Mouse (Mus musculus) E14TG2a.4 (cell line): ENCODE data around the gene Pef1.

Experiments used
- H3K27me3 ChIP-seq: 2 replicates; pipeline ENCODE4 v1.6.1; 2014; ENCODE audit warnings: low read length, control low read depth; ENCODE audit not compliant: insufficient read depth
- H3K36me3 ChIP-seq: 2 replicates; pipeline ENCODE4 v1.6.1; 2014; ENCODE audit warnings: low read length, control low read depth; ENCODE audit not compliant: insufficient read depth
- H3K4me1 ChIP-seq: replicated peaks from 2 replicates; pipeline ENCODE4 v1.6.1; 2014; ENCODE audit warnings: low read depth, low read length, control low read depth
- H3K4me3 ChIP-seq: replicated peaks from 2 replicates; pipeline ENCODE4 v1.5.1; 2014; ENCODE audit warnings: mild to moderate bottlenecking, low read length
- H3K9me3 ChIP-seq: 2 replicates; pipeline ENCODE4 v1.6.1; 2014; ENCODE audit warnings: low read length, control low read depth
- CTCF ChIP-seq: conservative IDR thresholded peaks from 2 replicates; pipeline ENCODE4 v1.5.1; 2014; ENCODE audit warnings: low read length
- NANOG ChIP-seq: IDR thresholded peaks from 2 replicates; pipeline ENCODE4 v1.6.1; 2014; ENCODE audit warnings: borderline replicate concordance, low read length, mixed read lengths
- POU5F1 ChIP-seq: IDR thresholded peaks from 2 replicates; pipeline ENCODE4 v1.6.1; 2014; ENCODE audit warnings: low read length, borderline replicate concordance

The Pef1 gene

GRCm38 (mm10) chr4:130138441-130139213 lies 36.3 kb downstream of the Pef1 start:
- TF ChIP-seq POU5F1 (no peak), NANOG (no peak), CTCF (peak; percentile 35; the same call in 1 of the 2 replicates)
- no peaks in the 10 kb centered on the region for H3K9me3 ChIP-seq
- H3K36me3 ChIP-seq, result no peaks in the 10 kb centered on the region

GRCm38 (mm10) chr4:130139214-130139492 lies 36.8 kb downstream of the Pef1 start, which contains the start of gene Hcrtr1:
Gene Hcrtr1, minus strand, starts transcription at chr4:130139359.
- Histone ChIP-seq H3K36me3 (no peaks in the 10 kb centered on the region), H3K4me1 (peaks cover 21% of the 10 kb centered on the region), H3K9me3 (no peaks in the 10 kb centered on the region), H3K27me3 (peaks cover 92% of the 10 kb centered on the region), H3K4me3 (peak within 1 kb of the TSS; percentile 86)
- TF ChIP-seq NANOG (no peak), POU5F1 (no peak), CTCF (no peak)

More at GRCm38 (mm10) chr4:130138441-130139213, 36.3 kb downstream of the Pef1 start:
- H3K27me3 ChIP-seq, result peaks cover 91% of the 10 kb centered on the region
- H3K4me1 ChIP-seq, result peaks cover 21% of the 10 kb centered on the region
- peak overlapping the region; percentile 86 for H3K4me3 ChIP-seq

- no peak overlapping the region for H3K4me3 ChIP-seq
- H3K27me3 ChIP-seq, result peaks cover 82% of the 10 kb centered on the region
- TF ChIP-seq NANOG (no peak), POU5F1 (no peak), CTCF (no peak)
- peaks cover 8% of the 10 kb centered on the region; the same call in 1 of the 2 replicates for H3K9me3 ChIP-seq
- no peaks in the 10 kb centered on the region for H3K36me3 ChIP-seq
- peaks cover 14% of the 10 kb centered on the region for H3K4me1 ChIP-seq
Observed at GRCm38 (mm10) chr4:130140992-130141402, 38.6 kb downstream of the Pef1 start.

- H3K9me3 ChIP-seq, result peaks cover 8% of the 10 kb centered on the region; the same call in 1 of the 2 replicates
- H3K4me1 ChIP-seq, result peaks cover 14% of the 10 kb centered on the region
- H3K36me3 ChIP-seq, result no peaks in the 10 kb centered on the region
- H3K4me3 ChIP-seq, result no peak overlapping the region
- peaks cover 79% of the 10 kb centered on the region for H3K27me3 ChIP-seq
- TF ChIP-seq CTCF, result no peak
- no peak for TF ChIP-seq POU5F1
- TF ChIP-seq NANOG, result no peak
Observed at GRCm38 (mm10) chr4:130141786-130142185, 39.4 kb downstream of the Pef1 start.

GRCm38 (mm10) chr4:130148405-130148804 lies 46.0 kb downstream of the Pef1 start:
- peaks cover 10% of the 10 kb centered on the region for H3K4me1 ChIP-seq
- H3K36me3 ChIP-seq, result no peaks in the 10 kb centered on the region
- H3K27me3 ChIP-seq, result peaks cover 60% of the 10 kb centered on the region
- no peak overlapping the region for H3K4me3 ChIP-seq
- TF ChIP-seq POU5F1 (no peak), NANOG (no peak), CTCF (no peak)
- H3K9me3 ChIP-seq, result peaks cover 11% of the 10 kb centered on the region; the same call in 1 of the 2 replicates

- no peak overlapping the region for H3K4me3 ChIP-seq
- TF ChIP-seq POU5F1, result no peak
- no peak for TF ChIP-seq CTCF
- TF ChIP-seq NANOG, result no peak
- peaks cover 12% of the 10 kb centered on the region for H3K9me3 ChIP-seq
- peaks cover 29% of the 10 kb centered on the region for H3K27me3 ChIP-seq
- H3K4me1 ChIP-seq, result no peaks in the 10 kb centered on the region
- no peaks in the 10 kb centered on the region for H3K36me3 ChIP-seq
Observed at GRCm38 (mm10) chr4:130154250-130154649, 51.9 kb downstream of the Pef1 start.

GRCm38 (mm10) chr4:130156812-130157371 lies 54.5 kb downstream of the Pef1 start:
- H3K4me1 ChIP-seq, result no peaks in the 10 kb centered on the region
- H3K9me3 ChIP-seq, result peaks cover 12% of the 10 kb centered on the region
- no peaks in the 10 kb centered on the region for H3K36me3 ChIP-seq
- TF ChIP-seq CTCF (no peak), POU5F1 (no peak), NANOG (no peak)
- H3K4me3 ChIP-seq, result no peak overlapping the region
- peaks cover 34% of the 10 kb centered on the region for H3K27me3 ChIP-seq

- Histone ChIP-seq H3K27me3 (peaks cover 66% of the 10 kb centered on the region), H3K4me1 (peaks cover 24% of the 10 kb centered on the region), H3K9me3 (no peaks in the 10 kb centered on the region), H3K4me3 (no peak overlapping the region), H3K36me3 (no peaks in the 10 kb centered on the region)
- TF ChIP-seq CTCF (no peak), NANOG (no peak), POU5F1 (no peak)
Observed at GRCm38 (mm10) chr4:130161349-130161748, 59.0 kb downstream of the Pef1 start.

- H3K9me3 ChIP-seq, result no peaks in the 10 kb centered on the region
- H3K4me1 ChIP-seq, result peaks cover 44% of the 10 kb centered on the region
- peaks cover 87% of the 10 kb centered on the region for H3K27me3 ChIP-seq
- no peaks in the 10 kb centered on the region for H3K36me3 ChIP-seq
- no peak for TF ChIP-seq CTCF
- TF ChIP-seq NANOG, result no peak
- TF ChIP-seq POU5F1, result no peak
- H3K4me3 ChIP-seq, result peak overlapping the region; percentile 68
Observed at GRCm38 (mm10) chr4:130163391-130163861, 61.1 kb downstream of the Pef1 start.
